Mouse (Mus musculus) thymus, adult 2 months (tissue): ENCODE results near the gene Hck.

Experiments used
- CTCF ChIP-seq: fragments of 200-500 bp; IDR thresholded peaks from 2 replicates; pipeline ENCODE4 v1.5.1; 2012; ENCODE audit warnings: mild to moderate bottlenecking, control low read depth, low read length, moderate library complexity, borderline replicate concordance; ENCODE audit not compliant: control insufficient read depth, poor library complexity, insufficient read depth; ENCODE audit errors: extremely low read depth
- POLR2A ChIP-seq: fragments of 200-500 bp; IDR thresholded peaks from 2 replicates; pipeline ENCODE4 v1.6.1; 2012; ENCODE audit warnings: mild to moderate bottlenecking, low read length, control low read depth, moderate library complexity; ENCODE audit not compliant: control insufficient read depth, poor library complexity, insufficient read depth; ENCODE audit errors: extremely low read depth

- TF ChIP-seq POLR2A: no peak
- no peak for TF ChIP-seq CTCF
Measured at GRCm38 (mm10) chr2:153122701-153123100, 14.4 kb downstream of the Hck start.
